Mouse (Mus musculus) brain, adult 2 months (tissue): ENCODE data around the gene Rhox12.

Source experiments
- DNase-seq: peaks from one replicate; pipeline ENCODE4 v3.0.0; 2011; ENCODE audit warnings: low read depth, low spot score

The Rhox12 gene

DNA sequence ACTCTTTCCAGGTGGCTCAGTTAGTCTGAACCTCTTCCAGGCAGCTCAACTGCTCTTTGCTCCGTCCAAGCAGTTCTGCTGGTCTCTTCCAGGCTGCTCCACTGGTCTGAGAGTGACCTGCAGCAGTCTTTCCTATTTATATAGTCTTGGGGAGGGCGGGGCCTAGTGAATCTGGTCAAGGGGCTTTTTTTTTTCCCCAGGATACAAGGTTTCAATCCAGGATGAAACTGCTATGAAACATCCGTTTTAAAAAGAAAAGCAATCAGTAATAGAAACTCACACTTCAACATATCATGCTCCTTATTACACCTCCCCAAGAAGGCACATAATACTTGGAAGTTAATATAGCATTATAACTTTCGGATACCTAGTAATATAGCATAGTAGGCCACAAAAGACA lies at the start of gene Rhox12:
Rhox12 (minus strand) TSS at position 101 of the 400 bp plus-strand sequence.
- DNase-seq, result no peak

- DNase-seq, result no peak
These were observed 48.4 kb upstream of the Rhox12 start for GRCm38 (mm10) chrX:38159097-38159496.

DNA sequence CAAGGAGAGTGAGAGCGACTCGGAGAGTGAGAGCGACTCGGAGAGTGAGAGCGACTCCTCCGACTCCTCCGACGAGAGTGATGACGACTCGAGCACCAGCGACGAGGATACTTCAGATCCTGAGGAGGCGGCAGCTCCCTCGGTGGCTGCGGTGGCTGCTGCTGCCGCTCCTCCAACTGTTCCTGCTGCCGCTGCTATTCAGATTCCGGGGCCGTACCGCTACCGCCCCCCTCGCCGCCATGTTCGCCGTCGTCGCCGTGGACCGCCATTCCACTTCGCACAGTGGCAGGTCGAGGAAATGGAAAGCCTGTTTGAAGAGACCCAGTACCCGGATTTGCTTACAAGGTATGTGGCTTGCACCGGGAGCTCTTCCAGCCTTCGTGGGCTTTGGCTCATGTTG lies 10.8 kb upstream of the Rhox12 start:
- DNase-seq, result no peak

DNA sequence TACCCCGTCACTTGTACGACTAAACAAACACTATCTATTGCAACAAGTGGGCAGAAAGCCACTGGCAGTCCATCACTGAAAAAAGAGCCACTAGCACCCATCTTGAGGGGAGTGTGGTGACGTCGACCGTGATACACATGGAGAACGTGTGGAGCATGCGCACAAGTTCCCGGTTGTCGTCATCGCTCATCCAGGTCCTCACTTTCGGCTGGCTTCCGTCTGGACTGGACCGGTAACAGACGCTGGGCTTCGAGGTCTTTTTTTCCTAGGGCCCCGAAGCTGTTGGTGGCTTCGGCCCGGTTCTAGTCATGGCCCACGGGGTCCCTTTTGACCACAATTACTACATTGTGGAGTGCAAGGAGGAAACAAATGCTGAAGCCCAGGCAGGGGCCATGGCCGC lies 10.3 kb upstream of the Rhox12 start, which contains the start of gene Rhox13:
Rhox13 (plus strand) TSS at position 238 of the 400 bp plus-strand sequence.
- DNase-seq, result no peak

GRCm38 (mm10) chrX:38085041-38085440 lies 25.7 kb downstream of the Rhox12 start, which contains the start of gene Rhox11:
TSS of gene Rhox11 (minus strand) at chrX:38085141.
- no peak for DNase-seq

- DNase-seq, result peak; percentile 35
These were observed 26.5 kb downstream of the Rhox12 start for GRCm38 (mm10) chrX:38084226-38084625.

GRCm38 (mm10) chrX:38066175-38066574 lies 44.5 kb downstream of the Rhox12 start, which contains the start of gene Rhox10:
TSS of gene Rhox10 (plus strand) at chrX:38066475.
- DNase-seq, result no peak

GRCm38 (mm10) chrX:38061544-38061943 lies 49.2 kb downstream of the Rhox12 start:
- peak; percentile 36 for DNase-seq
